Mouse (Mus musculus): Measurements from ENCODE around the gene Soga1. TPM values are rescaled to one million over a fixed set of nuclear protein-coding genes. Genes with fewer than 3 reads are reported as not detected.

Gene Soga1
- polyA plus RNA-seq, 1 experiment from 2014 or later = 8.1 TPM

DNA sequence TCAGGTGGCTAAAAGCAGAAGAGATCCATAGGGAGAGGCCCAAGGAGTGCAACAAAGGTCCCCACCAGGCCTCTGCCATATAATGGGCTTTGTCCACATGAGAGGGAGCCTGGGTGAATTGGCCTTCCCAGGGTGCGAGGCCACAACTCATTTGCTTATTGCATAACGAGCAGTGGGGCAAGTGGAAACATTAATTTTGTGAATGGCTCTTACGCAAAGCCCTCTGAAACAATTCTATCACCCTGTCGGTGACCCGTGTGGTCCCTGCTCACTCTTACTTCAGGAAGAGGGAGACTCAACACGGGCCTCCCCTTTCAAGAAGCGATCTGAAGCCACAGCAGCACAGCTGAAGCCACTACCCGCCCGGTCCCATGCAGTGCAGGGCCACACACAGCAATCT is 41.8 kb downstream of the Soga1 start:
- Histone ChIP-seq H3K27ac (ENCODE audit: low read length) (no peak overlapping the region), H3K36me3 (ENCODE audit: control insufficient read depth, insufficient read depth, low read length) (peaks cover 82% of the 10 kb centered on the region)
- ATAC-seq (ENCODE audit: insufficient number of reproducible peaks, insufficient read depth, low FRiP score, low read depth) = no peak

DNA sequence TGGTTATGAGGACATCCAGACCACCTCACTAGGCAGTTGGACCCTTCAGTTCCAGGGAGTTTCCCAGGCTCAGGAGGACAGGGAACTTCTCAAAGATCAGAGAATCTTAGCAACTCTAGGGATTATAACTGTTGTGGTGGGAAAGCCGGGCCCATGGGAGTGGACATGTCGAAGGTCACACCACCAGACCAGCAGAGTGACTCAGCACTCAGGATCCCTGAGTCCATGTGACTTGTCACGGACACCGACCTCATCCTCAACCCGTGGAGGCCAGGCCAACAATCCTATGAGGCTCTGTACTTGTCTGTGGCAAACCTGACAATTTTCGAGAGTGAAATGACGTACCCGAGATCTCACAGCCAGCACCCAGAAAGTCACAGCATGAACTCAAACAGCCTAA is 42.7 kb downstream of the Soga1 start:
- no peak for ATAC-seq (ENCODE audit: insufficient number of reproducible peaks, insufficient read depth, low FRiP score, low read depth)
- no peaks in the 10 kb centered on the region for H3K4me1 ChIP-seq (ENCODE audit: control insufficient read depth, insufficient read depth, low read length)
- no peaks in the 10 kb centered on the region for H3K9me3 ChIP-seq (ENCODE audit: control insufficient read depth, low read depth, low read length)
- no peak overlapping the region for H3K4me2 ChIP-seq (replicated peaks; ENCODE audit: low read depth, low read length)
- no peak overlapping the region for H3K4me3 ChIP-seq (ENCODE audit: low read depth, low read length)
- WGBS = 89% methylated on average over 8 of the region's 8 CpGs
- H3K9ac ChIP-seq (replicated peaks; ENCODE audit: low read depth, low read length) = no peak overlapping the region
- no peaks in the 10 kb centered on the region for H3K27me3 ChIP-seq (ENCODE audit: control insufficient read depth, insufficient read depth, low read length)
- H3K36me3 ChIP-seq (ENCODE audit: control insufficient read depth, insufficient read depth, low read length) = peaks cover 77% of the 10 kb centered on the region
- H3K27ac ChIP-seq (ENCODE audit: low read length) = no peak overlapping the region

More for the DNA sequence above, 41.8 kb downstream of the Soga1 start:
- H3K27me3 ChIP-seq (ENCODE audit: control insufficient read depth, insufficient read depth, low read length) = no peaks in the 10 kb centered on the region
- H3K4me2 ChIP-seq (replicated peaks; ENCODE audit: low read depth, low read length) = no peak overlapping the region
- H3K4me3 ChIP-seq (ENCODE audit: low read depth, low read length) = no peak overlapping the region
- H3K4me1 ChIP-seq (ENCODE audit: control insufficient read depth, insufficient read depth, low read length) = no peaks in the 10 kb centered on the region
- 90% methylated on average over 9 of the region's 9 CpGs for WGBS
- no peaks in the 10 kb centered on the region for H3K9me3 ChIP-seq (ENCODE audit: control insufficient read depth, low read depth, low read length)
- no peak overlapping the region for H3K9ac ChIP-seq (replicated peaks; ENCODE audit: low read depth, low read length)

GRCm38 (mm10) chr2:157035371-157035770 is 43.7 kb downstream of the Soga1 start:
- H3K4me3 ChIP-seq (ENCODE audit: low read depth, low read length) = no peak overlapping the region
- ATAC-seq (ENCODE audit: insufficient number of reproducible peaks, insufficient read depth, low FRiP score, low read depth) = no peak
- no peak overlapping the region for H3K27ac ChIP-seq (ENCODE audit: low read length)
- no peaks in the 10 kb centered on the region for H3K9me3 ChIP-seq (ENCODE audit: control insufficient read depth, low read depth, low read length)
- H3K4me1 ChIP-seq (ENCODE audit: control insufficient read depth, insufficient read depth, low read length) = no peaks in the 10 kb centered on the region
- H3K9ac ChIP-seq (replicated peaks; ENCODE audit: low read depth, low read length) = no peak overlapping the region
- WGBS = 94% methylated on average over 7 of the region's 7 CpGs
- H3K4me2 ChIP-seq (replicated peaks; ENCODE audit: low read depth, low read length) = no peak overlapping the region
- H3K36me3 ChIP-seq (ENCODE audit: control insufficient read depth, insufficient read depth, low read length) = peaks cover 75% of the 10 kb centered on the region
- no peaks in the 10 kb centered on the region for H3K27me3 ChIP-seq (ENCODE audit: control insufficient read depth, insufficient read depth, low read length)

- WGBS = 35% methylated on average over 9 of the region's 9 CpGs
- ATAC-seq (ENCODE audit: insufficient number of reproducible peaks, insufficient read depth, low FRiP score, low read depth) = peak; percentile 67; the same call in 1 of the 2 replicates
- H3K4me2 ChIP-seq (replicated peaks; ENCODE audit: low read depth, low read length) = no peak overlapping the region
Observed at GRCm38 (mm10) chr2:157030804-157031203, 48.2 kb downstream of the Soga1 start.

GRCm38 (mm10) chr2:157028261-157028660 is 50.8 kb downstream of the Soga1 start:
- Histone ChIP-seq H3K27ac (ENCODE audit: low read length) (no peak overlapping the region), H3K36me3 (ENCODE audit: control insufficient read depth, insufficient read depth, low read length) (peaks cover 86% of the 10 kb centered on the region), H3K9ac (replicated peaks; ENCODE audit: low read depth, low read length) (no peak overlapping the region), H3K27me3 (ENCODE audit: control insufficient read depth, insufficient read depth, low read length) (no peaks in the 10 kb centered on the region), H3K4me1 (ENCODE audit: control insufficient read depth, insufficient read depth, low read length) (no peaks in the 10 kb centered on the region), H3K4me2 (replicated peaks; ENCODE audit: low read depth, low read length) (no peak overlapping the region), H3K9me3 (ENCODE audit: control insufficient read depth, low read depth, low read length) (peaks cover 6% of the 10 kb centered on the region; the same call in 1 of the 2 replicates), H3K4me3 (ENCODE audit: low read depth, low read length) (no peak overlapping the region)
- no peak for ATAC-seq (ENCODE audit: insufficient number of reproducible peaks, insufficient read depth, low FRiP score, low read depth)
- 92% methylated on average over 4 of the region's 4 CpGs for WGBS

More at GRCm38 (mm10) chr2:157030804-157031203, 48.2 kb downstream of the Soga1 start:
- Histone ChIP-seq H3K4me3 (ENCODE audit: low read depth, low read length) (no peak overlapping the region), H3K27me3 (ENCODE audit: control insufficient read depth, insufficient read depth, low read length) (no peaks in the 10 kb centered on the region), H3K9me3 (ENCODE audit: control insufficient read depth, low read depth, low read length) (no peaks in the 10 kb centered on the region), H3K36me3 (ENCODE audit: control insufficient read depth, insufficient read depth, low read length) (peaks cover 81% of the 10 kb centered on the region), H3K27ac (ENCODE audit: low read length) (no peak overlapping the region), H3K9ac (replicated peaks; ENCODE audit: low read depth, low read length) (no peak overlapping the region), H3K4me1 (ENCODE audit: control insufficient read depth, insufficient read depth, low read length) (no peaks in the 10 kb centered on the region)

DNA sequence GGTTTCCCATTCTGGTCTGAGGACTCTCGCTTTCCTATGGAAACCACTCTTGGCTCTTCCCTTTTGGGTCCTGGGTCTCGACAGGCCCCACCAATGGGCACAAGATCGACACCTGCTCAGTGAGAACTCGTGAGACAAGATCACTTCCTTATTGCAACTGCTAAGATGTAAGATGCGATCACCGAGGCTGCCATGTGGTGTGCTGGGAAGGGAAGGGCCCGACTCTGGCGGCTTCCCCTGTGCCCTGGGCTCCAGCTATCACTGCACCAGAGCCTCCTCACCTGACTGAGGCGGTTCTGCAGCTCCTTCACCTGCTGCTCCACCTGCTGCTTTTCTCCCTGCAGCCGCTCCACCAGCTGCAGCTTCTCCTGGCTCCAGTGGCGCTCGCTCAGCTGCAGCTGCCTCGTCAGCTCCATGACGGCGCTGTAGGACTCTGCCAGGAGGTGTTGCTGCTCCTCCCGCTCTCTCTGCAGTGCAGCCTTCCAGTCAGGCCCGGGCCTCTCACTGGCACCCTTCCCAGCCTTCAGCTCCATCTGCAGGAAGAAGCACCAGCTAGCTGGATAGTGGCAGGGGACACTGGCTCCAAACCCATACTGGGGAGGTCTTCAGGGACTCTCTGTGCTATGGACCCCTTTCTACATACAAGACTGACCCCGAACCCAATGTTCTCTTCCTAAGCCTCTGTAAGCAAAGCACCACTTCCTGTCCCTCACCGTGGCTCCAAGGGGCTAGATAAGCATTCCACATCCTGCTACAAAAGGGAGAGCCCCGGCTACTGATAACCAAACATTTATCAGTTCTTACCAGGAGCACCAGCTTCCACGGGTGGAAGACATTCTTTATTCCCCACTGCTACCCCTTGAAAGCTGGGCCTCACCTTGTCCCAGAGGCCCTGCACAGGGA is 51.7 kb downstream of the Soga1 start:
- Histone ChIP-seq H3K4me3 (ENCODE audit: low read depth, low read length) (no peak overlapping the region), H3K9me3 (ENCODE audit: control insufficient read depth, low read depth, low read length) (peaks cover 6% of the 10 kb centered on the region; the same call in 1 of the 2 replicates), H3K4me2 (replicated peaks; ENCODE audit: low read depth, low read length) (no peak overlapping the region), H3K9ac (replicated peaks; ENCODE audit: low read depth, low read length) (no peak overlapping the region), H3K4me1 (ENCODE audit: control insufficient read depth, insufficient read depth, low read length) (no peaks in the 10 kb centered on the region), H3K27me3 (ENCODE audit: control insufficient read depth, insufficient read depth, low read length) (no peaks in the 10 kb centered on the region), H3K27ac (ENCODE audit: low read length) (no peak overlapping the region), H3K36me3 (ENCODE audit: control insufficient read depth, insufficient read depth, low read length) (peaks cover 84% of the 10 kb centered on the region)
- ATAC-seq (ENCODE audit: insufficient number of reproducible peaks, insufficient read depth, low FRiP score, low read depth) = peak; percentile 21; the same call in 1 of the 2 replicates
- 86% methylated on average over 21 of the region's 21 CpGs for WGBS

DNA sequence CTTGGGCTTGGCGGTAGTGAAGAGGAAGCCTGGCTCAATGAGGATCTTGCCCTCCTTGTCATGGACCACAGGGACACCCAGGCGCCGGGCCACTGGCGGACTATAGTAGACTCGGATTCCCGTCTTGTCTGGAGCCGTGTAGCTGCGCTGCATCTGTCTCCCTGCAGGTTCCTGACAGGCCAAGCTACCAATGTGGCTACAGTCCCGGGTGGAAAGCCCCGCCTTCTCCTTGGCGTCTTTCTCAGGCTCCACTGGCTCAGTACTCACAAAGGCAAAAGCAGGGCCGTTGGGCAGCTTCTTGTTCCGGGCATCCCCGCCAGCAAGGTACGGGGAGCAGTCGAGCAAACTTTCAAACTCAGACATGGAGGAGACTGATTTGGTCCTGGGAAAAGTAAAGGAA is 57.9 kb downstream of the Soga1 start:
- H3K4me3 ChIP-seq (ENCODE audit: low read depth, low read length) = no peak overlapping the region
- no peak for ATAC-seq (ENCODE audit: insufficient number of reproducible peaks, insufficient read depth, low FRiP score, low read depth)
- H3K27me3 ChIP-seq (ENCODE audit: control insufficient read depth, insufficient read depth, low read length) = no peaks in the 10 kb centered on the region
- H3K36me3 ChIP-seq (ENCODE audit: control insufficient read depth, insufficient read depth, low read length) = peaks cover 92% of the 10 kb centered on the region
- H3K27ac ChIP-seq (ENCODE audit: low read length) = no peak overlapping the region
- no peak overlapping the region for H3K9ac ChIP-seq (replicated peaks; ENCODE audit: low read depth, low read length)
- WGBS = 94% methylated on average over 16 of the region's 16 CpGs
- H3K9me3 ChIP-seq (ENCODE audit: control insufficient read depth, low read depth, low read length) = peaks cover 6% of the 10 kb centered on the region; the same call in 1 of the 2 replicates
- no peak overlapping the region for H3K4me2 ChIP-seq (replicated peaks; ENCODE audit: low read depth, low read length)
- no peaks in the 10 kb centered on the region for H3K4me1 ChIP-seq (ENCODE audit: control insufficient read depth, insufficient read depth, low read length)

- H3K4me3 ChIP-seq (ENCODE audit: low read depth, low read length) = no peak overlapping the region
- peaks cover 83% of the 10 kb centered on the region for H3K36me3 ChIP-seq (ENCODE audit: control insufficient read depth, insufficient read depth, low read length)
- WGBS = 93% methylated on average over 4 of the region's 4 CpGs
- H3K4me1 ChIP-seq (ENCODE audit: control insufficient read depth, insufficient read depth, low read length) = no peaks in the 10 kb centered on the region
- H3K4me2 ChIP-seq (replicated peaks; ENCODE audit: low read depth, low read length) = no peak overlapping the region
- no peaks in the 10 kb centered on the region for H3K9me3 ChIP-seq (ENCODE audit: control insufficient read depth, low read depth, low read length)
- no peak for ATAC-seq (ENCODE audit: insufficient number of reproducible peaks, insufficient read depth, low FRiP score, low read depth)
- no peak overlapping the region for H3K9ac ChIP-seq (replicated peaks; ENCODE audit: low read depth, low read length)
- no peaks in the 10 kb centered on the region for H3K27me3 ChIP-seq (ENCODE audit: control insufficient read depth, insufficient read depth, low read length)
- H3K27ac ChIP-seq (ENCODE audit: low read length) = no peak overlapping the region
Observed at GRCm38 (mm10) chr2:157019228-157019627, 59.8 kb downstream of the Soga1 start.
